Mouse (Mus musculus) embryonic facial prominence, embryonic 13.5 days (tissue): ENCODE results near the gene Clec2e. TPM values are rescaled to one million over a fixed set of nuclear protein-coding genes. Genes with fewer than 3 reads are reported as not detected.

Source experiments
- ATAC-seq: fragments of 200-750 bp; cut with Nextera tagmentation; 2 replicates; pipeline ENCODE4 v1.8.0; 2017; ENCODE audit warnings: low read depth; ENCODE audit not compliant: insufficient number of reproducible peaks, insufficient read depth, low FRiP score, low TSS enrichment
- H3K27ac ChIP-seq: fragments of 300-500 bp; sonication (generic); 2 replicates; pipeline ENCODE4 v1.5.1; 2015; ENCODE audit warnings: moderate library complexity, mild to moderate bottlenecking, inconsistent platforms
- H3K27me3 ChIP-seq: fragments of 300-500 bp; sonication (generic); 2 replicates; pipeline ENCODE4 v1.6.1; 2015; ENCODE audit warnings: mild to moderate bottlenecking, inconsistent platforms
- H3K36me3 ChIP-seq: fragments of 300-500 bp; sonication (generic); 2 replicates; pipeline ENCODE4 v1.6.1; 2015; ENCODE audit warnings: mild to moderate bottlenecking, inconsistent platforms
- H3K4me1 ChIP-seq: fragments of 300-500 bp; sonication (generic); 2 replicates; pipeline ENCODE4 v1.6.1; 2015; ENCODE audit warnings: inconsistent platforms
- H3K4me2 ChIP-seq: fragments of 300-500 bp; sonication (generic); 2 replicates; pipeline ENCODE4 v1.6.1; 2015; ENCODE audit warnings: moderate library complexity, mild to moderate bottlenecking, inconsistent platforms
- H3K4me3 ChIP-seq: fragments of 300-500 bp; sonication (generic); 2 replicates; pipeline ENCODE4 v1.5.1; 2015; ENCODE audit warnings: mild to moderate bottlenecking, inconsistent platforms
- H3K9ac ChIP-seq: fragments of 300-500 bp; sonication (generic); 2 replicates; pipeline ENCODE4 v1.6.1; 2015; ENCODE audit warnings: mild to moderate bottlenecking, inconsistent platforms
- H3K9me3 ChIP-seq: fragments of 300-500 bp; sonication (generic); 2 replicates; pipeline ENCODE4 v1.6.1; 2016; ENCODE audit warnings: inconsistent platforms
- WGBS: fragments of 180-500 bp; shearing (Covaris S2); methylation state at CpG from one replicate; pipeline ENCODE4 v1.1.7; 2015; ENCODE audit warnings: mixed read lengths; 5-methylcytosine and 5-hydroxymethylcytosine counted together
- polyA plus RNA-seq: library from polyadenylated mRNA; unstranded; fragments of >200 nt; fragmentation: Nextera tagmentation; extraction: Ambion mirVana; gene quantifications from 2 replicates; pipeline ENCODE4 v1.2.1, GENCODE M21; 2015

Clec2e gene
- polyA plus RNA-seq, 1 experiment from 2014 or later = not detected

DNA sequence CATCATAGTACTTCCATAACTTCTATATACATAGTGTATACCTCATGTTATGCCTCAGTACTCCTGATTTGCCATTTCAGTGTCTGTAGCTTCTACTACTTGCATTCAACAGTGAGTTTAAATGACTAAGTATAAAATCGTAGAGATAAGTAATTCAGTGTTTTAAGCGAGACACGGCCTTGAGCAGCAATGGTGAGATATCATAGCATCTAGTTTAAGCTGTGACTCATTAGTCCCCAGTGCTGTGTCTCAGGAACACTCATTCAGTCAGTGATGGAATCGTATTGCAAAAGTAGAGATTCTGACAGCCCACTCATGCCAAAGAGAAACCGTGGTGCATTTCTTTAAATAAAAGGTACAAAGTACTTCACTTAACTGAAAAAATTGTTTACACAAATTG, 49.0 kb downstream of the Clec2e start:
- WGBS = 75% methylated on average over 5 of the region's 5 CpGs
- Histone ChIP-seq H3K4me1 (peaks cover 6% of the 10 kb centered on the region), H3K9me3 (no peaks in the 10 kb centered on the region), H3K27me3 (no peaks in the 10 kb centered on the region), H3K27ac (no peak overlapping the region), H3K9ac (no peak overlapping the region), H3K36me3 (no peaks in the 10 kb centered on the region), H3K4me2 (no peak overlapping the region), H3K4me3 (no peak overlapping the region)
- no peak for ATAC-seq

DNA sequence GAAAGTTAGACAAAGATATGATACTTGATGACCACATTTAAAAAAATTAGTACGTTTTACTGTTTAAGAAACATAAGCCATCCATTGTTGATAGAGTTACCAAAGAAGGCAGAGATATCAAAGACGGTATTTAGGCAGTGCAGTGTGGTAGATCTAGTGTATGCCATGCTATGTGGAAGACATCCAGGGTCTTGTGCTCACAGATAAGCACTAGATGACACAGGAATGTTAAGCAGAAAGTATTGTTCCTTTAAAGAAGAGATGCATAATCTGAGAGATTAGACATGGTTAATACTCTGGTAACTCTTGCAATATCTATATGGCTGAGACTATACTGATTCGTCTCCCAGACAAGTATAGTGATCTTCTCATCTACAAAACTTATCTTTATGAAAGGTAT, 49.6 kb downstream of the Clec2e start:
- Histone ChIP-seq H3K4me2 (no peak overlapping the region), H3K4me1 (peaks cover 6% of the 10 kb centered on the region), H3K9ac (no peak overlapping the region), H3K36me3 (no peaks in the 10 kb centered on the region), H3K4me3 (no peak overlapping the region), H3K27ac (no peak overlapping the region), H3K9me3 (no peaks in the 10 kb centered on the region), H3K27me3 (no peaks in the 10 kb centered on the region)
- 75% methylated on average over 3 of the region's 3 CpGs for WGBS
- no peak for ATAC-seq

DNA sequence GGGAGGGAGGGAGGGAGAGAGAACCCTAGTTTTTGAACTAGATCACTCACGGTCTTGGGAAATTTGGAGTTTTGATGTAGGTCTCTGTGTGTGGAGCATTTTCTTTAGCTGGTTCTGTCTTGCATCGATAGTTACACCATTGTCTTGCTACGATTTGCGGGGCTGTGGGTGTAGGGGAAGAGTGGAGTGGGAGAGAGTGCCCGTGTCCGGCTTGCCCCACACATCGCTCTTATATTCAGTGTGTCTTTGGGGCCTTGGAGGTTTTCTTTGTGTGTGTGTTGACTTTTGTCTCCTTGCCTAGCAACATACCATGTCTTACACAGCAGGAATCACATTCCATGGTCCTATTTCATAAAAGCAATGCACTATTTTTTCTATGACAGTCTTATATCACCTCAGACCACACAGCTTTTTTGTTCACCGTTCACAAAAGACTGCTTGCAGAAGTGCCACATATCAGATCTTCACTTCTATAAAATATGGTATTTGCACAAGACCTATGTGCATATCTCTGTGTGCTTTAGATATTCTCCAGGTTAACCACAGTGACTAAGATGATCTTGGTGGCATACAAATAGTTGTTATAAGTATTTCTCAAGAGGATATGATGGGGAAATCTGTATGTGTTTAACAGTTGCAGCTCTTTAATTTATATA, 51.0 kb downstream of the Clec2e start:
- H3K4me1 ChIP-seq = peaks cover 6% of the 10 kb centered on the region
- no peak overlapping the region for H3K27ac ChIP-seq
- WGBS = 1% methylated on average over 8 of the region's 8 CpGs
- no peaks in the 10 kb centered on the region for H3K36me3 ChIP-seq
- no peaks in the 10 kb centered on the region for H3K9me3 ChIP-seq
- peak overlapping the region; percentile 36 for H3K4me3 ChIP-seq
- no peak for ATAC-seq
- no peaks in the 10 kb centered on the region for H3K27me3 ChIP-seq
- H3K9ac ChIP-seq = 0 out of 2 replicates have a peak overlapping the region, but pooled peaks have one; percentile 51
- peak overlapping the region; percentile 59 for H3K4me2 ChIP-seq

DNA sequence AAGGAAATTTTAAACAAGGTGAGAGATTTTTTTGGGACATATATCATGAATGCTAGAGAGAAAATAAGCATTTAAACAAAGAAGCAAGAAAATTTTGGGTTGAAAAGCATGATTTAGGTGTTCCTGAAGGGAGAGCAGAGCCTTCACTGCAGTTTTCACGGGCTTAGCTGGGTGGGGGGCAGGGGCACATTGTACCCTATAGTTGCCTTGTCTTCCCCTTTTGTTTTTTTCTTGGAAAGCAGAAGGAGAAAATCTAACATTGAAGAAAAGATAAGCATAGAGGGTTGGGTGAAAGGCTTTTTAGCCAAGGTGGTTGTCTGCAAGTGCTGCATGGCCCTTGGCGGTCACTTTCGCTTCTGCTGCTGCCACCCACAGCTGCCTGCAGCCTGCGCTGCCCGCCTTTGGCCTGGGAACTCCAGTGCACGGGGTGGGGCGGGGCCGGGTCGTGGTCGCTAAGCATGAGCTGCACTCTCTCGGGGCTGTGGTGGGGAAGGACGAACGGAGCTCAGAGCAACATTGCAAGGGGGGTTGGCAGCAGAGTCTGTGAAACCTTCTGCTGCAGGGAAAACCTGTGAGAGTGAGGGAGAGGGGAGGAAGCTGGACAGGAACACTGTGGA, 51.7 kb downstream of the Clec2e start:
- Histone ChIP-seq H3K4me3 (peak overlapping the region; percentile 45), H3K9ac (peak overlapping the region; percentile 68), H3K9me3 (no peaks in the 10 kb centered on the region), H3K4me1 (peaks cover 6% of the 10 kb centered on the region), H3K27me3 (no peaks in the 10 kb centered on the region), H3K4me2 (peak overlapping the region; percentile 64), H3K27ac (no peak overlapping the region), H3K36me3 (no peaks in the 10 kb centered on the region)
- peak; percentile 79; the same call in 1 of the 2 replicates for ATAC-seq
- 2% methylated on average over 13 of the region's 13 CpGs for WGBS

DNA sequence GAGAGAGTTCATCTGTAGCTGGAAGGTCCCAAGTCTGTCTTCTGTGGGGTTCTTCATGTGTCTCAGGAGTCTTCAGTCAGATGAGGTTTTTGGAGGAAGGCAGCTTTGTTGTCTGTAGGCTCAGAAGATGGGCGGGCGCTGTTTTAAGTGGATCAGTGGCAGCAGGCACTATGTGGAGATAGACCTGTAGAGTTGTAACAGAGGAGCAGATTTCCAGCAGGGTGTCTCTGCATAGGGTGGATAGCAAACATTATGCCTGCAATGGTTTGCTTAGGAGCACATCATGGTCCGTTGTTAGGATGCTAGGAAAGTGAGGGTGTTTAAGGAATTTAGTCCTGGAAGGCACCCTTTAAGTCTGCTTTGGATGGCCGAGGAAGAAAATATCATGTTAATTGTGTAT, 52.3 kb downstream of the Clec2e start:
- no peaks in the 10 kb centered on the region for H3K27me3 ChIP-seq
- no peak overlapping the region for H3K4me3 ChIP-seq
- no peaks in the 10 kb centered on the region for H3K36me3 ChIP-seq
- WGBS = 33% methylated on average over 4 of the region's 4 CpGs
- ATAC-seq = no peak
- no peak overlapping the region for H3K9ac ChIP-seq
- H3K9me3 ChIP-seq = no peaks in the 10 kb centered on the region
- H3K4me1 ChIP-seq = peaks cover 6% of the 10 kb centered on the region
- H3K27ac ChIP-seq = no peak overlapping the region
- H3K4me2 ChIP-seq = no peak overlapping the region

DNA sequence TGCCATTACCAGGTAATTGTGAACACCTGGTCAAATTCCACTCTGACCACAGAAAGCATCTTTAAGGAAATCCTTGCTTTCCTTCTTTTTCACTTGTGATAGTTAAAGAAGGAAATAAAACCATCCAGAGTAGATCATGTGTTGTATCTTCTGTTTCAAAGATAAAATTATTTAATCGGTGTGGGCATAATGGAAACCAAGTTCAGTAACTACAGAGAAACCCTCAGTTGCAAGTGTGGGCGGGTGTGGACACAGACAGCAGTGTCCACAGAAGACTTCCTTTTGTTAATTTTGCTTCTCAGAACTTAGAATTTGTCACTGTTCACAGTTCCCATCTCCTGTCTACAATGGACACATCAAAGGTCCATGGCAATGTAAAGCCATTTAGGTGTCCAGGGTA, 55.1 kb downstream of the Clec2e start, which contains the start of gene Klrb1f:
Gene Klrb1f, plus strand, starts transcription at position 301 of the 400 bp plus-strand sequence.
- H3K9me3 ChIP-seq = no peaks in the 10 kb centered on the region
- no peaks in the 10 kb centered on the region for H3K27me3 ChIP-seq
- H3K9ac ChIP-seq = no peak within 1 kb of the TSS
- H3K36me3 ChIP-seq = no peaks in the 10 kb centered on the region
- no peak within 1 kb of the TSS for H3K4me3 ChIP-seq
- H3K4me2 ChIP-seq = no peak within 1 kb of the TSS
- H3K27ac ChIP-seq = no peak within 1 kb of the TSS
- peaks cover 6% of the 10 kb centered on the region for H3K4me1 ChIP-seq
- ATAC-seq = no peak
- 73% methylated on average over 2 of the region's 2 CpGs for WGBS

DNA sequence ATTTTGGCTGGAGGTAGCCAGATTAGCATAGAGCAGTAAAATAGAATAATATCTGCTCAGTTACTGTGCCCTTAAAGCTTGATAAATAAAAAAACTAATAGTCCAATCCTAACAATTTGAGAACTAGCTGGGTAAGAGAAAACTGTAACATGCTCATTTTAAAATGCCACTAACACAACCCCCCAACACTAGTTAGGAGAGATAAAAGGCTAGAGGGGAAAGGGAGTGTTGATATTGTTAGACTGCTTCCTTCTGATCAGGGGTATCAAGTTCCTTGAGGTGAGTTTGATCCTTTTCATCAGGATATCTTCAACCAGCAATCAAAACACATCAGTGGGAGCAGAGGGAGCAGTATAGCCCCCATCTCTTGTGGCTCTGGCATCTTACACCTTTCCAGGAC, 58.2 kb downstream of the Clec2e start:
- ATAC-seq = no peak
- no peak overlapping the region for H3K27ac ChIP-seq
- H3K9ac ChIP-seq = no peak overlapping the region
- no peaks in the 10 kb centered on the region for H3K27me3 ChIP-seq
- no peak overlapping the region for H3K4me2 ChIP-seq
- no peaks in the 10 kb centered on the region for H3K9me3 ChIP-seq
- H3K36me3 ChIP-seq = no peaks in the 10 kb centered on the region
- no peaks in the 10 kb centered on the region for H3K4me1 ChIP-seq
- H3K4me3 ChIP-seq = no peak overlapping the region

Other genes with a start within 250 kb of the Clec2e start
- 0.19 and 0.20 TPM in 2 replicates for gene Clec2i, start 213.3 kb downstream of the Clec2e start, polyA plus RNA-seq
- 0.77 and 0.90 TPM in 2 replicates for gene BC035044, start 209.8 kb downstream of the Clec2e start, polyA plus RNA-seq
- 0.38 and 1.3 TPM in 2 replicates for gene Clec2g, start 166.5 kb downstream of the Clec2e start, polyA plus RNA-seq
- gene Klrb1f, start 55.0 kb downstream of the Clec2e start, polyA plus RNA-seq = 0.72 TPM in 1 of 2 replicates, not detected in the other
- 0.28 and 0.58 TPM in 2 replicates for gene Clec2d, start 79.7 kb upstream of the Clec2e start, polyA plus RNA-seq
- gene Cd69, start 174.5 kb upstream of the Clec2e start, polyA plus RNA-seq = not detected in 2 replicates
- 0.17 TPM in 1 of 2 replicates, not detected in the other for gene 4922502D21Rik, start 230.9 kb upstream of the Clec2e start, polyA plus RNA-seq
- 1.4 and 1.8 TPM in 2 replicates for gene Clec12a, start 241.8 kb upstream of the Clec2e start, polyA plus RNA-seq